Mouse (Mus musculus) neural tube, embryonic 11.5 days (tissue): ENCODE measurements around the gene Kcng1. TPM values are rescaled to one million over a fixed set of nuclear protein-coding genes. Genes with fewer than 3 reads are reported as not detected.

Experiments used
- polyA plus RNA-seq: library from polyadenylated mRNA; unstranded; fragments of >200 nt; fragmentation: Nextera tagmentation; extraction: Ambion mirVana; gene quantifications from 2 replicates; pipeline ENCODE4 v1.2.1, GENCODE M21; 2014

The Kcng1 gene
- polyA plus RNA-seq, 1 experiment from 2014 or later: 0.52 TPM

Other genes starting within 250 kb of the Kcng1 start
- 6.7 and 7.8 TPM in 2 replicates for gene Pard6b, start 200.7 kb downstream of the Kcng1 start, polyA plus RNA-seq
- gene Adnp, start 74.6 kb downstream of the Kcng1 start, polyA plus RNA-seq: 14.1 and 14.2 TPM in 2 replicates
- gene Gm20716, start 51.4 kb downstream of the Kcng1 start, polyA plus RNA-seq: 26.5 and 26.8 TPM in 2 replicates
- gene Dpm1, start 51.1 kb downstream of the Kcng1 start, polyA plus RNA-seq: 48.7 and 54.0 TPM in 2 replicates
- gene Mocs3, start 51.1 kb downstream of the Kcng1 start, polyA plus RNA-seq: 8.2 and 8.9 TPM in 2 replicates